Mouse (Mus musculus) C2C12 (cell line): ENCODE data around the gene Lpcat3.

ENCODE experiments used
- CTCF ChIP-seq: IDR thresholded peaks from one replicate; pipeline ENCODE4 v1.5.1; 2011; ENCODE audit not compliant: control insufficient read depth, insufficient read depth, insufficient read length
- MYOD1 ChIP-seq: IDR thresholded peaks from one replicate; pipeline ENCODE4 v1.6.1; 2011; ENCODE audit warnings: low read depth; ENCODE audit not compliant: control insufficient read depth, insufficient read length
- USF1 ChIP-seq: IDR thresholded peaks from one replicate; pipeline ENCODE4 v1.6.1; 2011; ENCODE audit warnings: low read depth, mild to moderate bottlenecking, control low read depth, moderate library complexity

- TF ChIP-seq MYOD1 (no peak), CTCF (no peak), USF1 (no peak)
Observed at GRCm38 (mm10) chr6:124718703-124719102, 55.9 kb downstream of the Lpcat3 start.
